Mouse (Mus musculus) heart, postnatal 0 days (tissue): ENCODE data around the gene Bco1. TPM values are rescaled to one million over a fixed set of nuclear protein-coding genes. Genes with fewer than 3 reads are reported as not detected.

Source experiments
- ATAC-seq: fragments of 200-750 bp; cut with Nextera tagmentation; 2 replicates; pipeline ENCODE4 v1.8.0; 2017; ENCODE audit warnings: low read depth, moderate number of reproducible peaks, moderate library complexity; ENCODE audit not compliant: insufficient read depth
- DNase-seq: peaks from one replicate; pipeline ENCODE4 v3.0.0-alpha.2; 2016; ENCODE audit warnings: low spot score
- H3K27ac ChIP-seq: fragments of 300-500 bp; sonication (generic); 2 replicates; pipeline ENCODE4 v1.5.1; 2014; ENCODE audit warnings: low read depth, mild to moderate bottlenecking
- H3K27me3 ChIP-seq: fragments of 300-500 bp; sonication (generic); 2 replicates; pipeline ENCODE4 v1.6.1; 2014; ENCODE audit warnings: low read length, mixed read lengths; ENCODE audit not compliant: control insufficient read depth, insufficient read depth
- H3K36me3 ChIP-seq: fragments of 300-500 bp; sonication (generic); replicated peaks from 2 replicates; pipeline ENCODE4 v1.6.1; 2014; ENCODE audit warnings: low read length, mixed read lengths; ENCODE audit not compliant: control insufficient read depth, insufficient read depth
- H3K4me1 ChIP-seq: fragments of 300-500 bp; sonication (generic); 2 replicates; pipeline ENCODE4 v1.6.1; 2014; ENCODE audit warnings: antibody characterized with exemption; ENCODE audit not compliant: control insufficient read depth, insufficient read depth
- H3K4me2 ChIP-seq: fragments of 300-500 bp; sonication (generic); 2 replicates; pipeline ENCODE4 v1.6.1; 2014; ENCODE audit warnings: low read depth, mild to moderate bottlenecking, low read length, moderate library complexity
- H3K4me3 ChIP-seq: fragments of 300-500 bp; sonication (generic); 2 replicates; pipeline ENCODE4 v1.5.1; 2014; ENCODE audit warnings: low read depth, low read length
- H3K9ac ChIP-seq: fragments of 300-500 bp; sonication (generic); replicated peaks from 2 replicates; pipeline ENCODE4 v1.6.1; 2014; ENCODE audit warnings: low read depth, low read length, mixed read lengths
- H3K9me3 ChIP-seq: fragments of 300-500 bp; sonication (generic); replicated peaks from 2 replicates; pipeline ENCODE4 v1.6.1; 2016; ENCODE audit warnings: low read length; ENCODE audit not compliant: control insufficient read depth
- CTCF ChIP-seq: IDR thresholded peaks from 2 replicates; pipeline ENCODE4 v1.5.1; 2016; ENCODE audit warnings: antibody characterized with exemption, control low read depth, low read depth
- EP300 ChIP-seq: IDR thresholded peaks from 2 replicates; pipeline ENCODE4 v1.6.1; 2016; ENCODE audit warnings: antibody characterized with exemption, low read depth
- WGBS: fragments of 180-500 bp; shearing (Covaris S2); extraction: QIAGEN DNeasy Blood & Tissue Kit; methylation state at CpG from one replicate; pipeline ENCODE4 v1.1.7; 2014; 5-methylcytosine and 5-hydroxymethylcytosine counted together
- polyA plus RNA-seq: library from polyadenylated mRNA; unstranded; fragments of >200 nt; fragmentation: Nextera tagmentation; extraction: Ambion mirVana; gene quantifications from 2 replicates; pipeline ENCODE4 v1.2.1, GENCODE M21; 2015
- total RNA-seq: library from RNA; depleted of rRNA; stranded (reverse); fragments of >200 nt; gene quantifications from 2 replicates; pipeline ENCODE4 v1.2.3, GENCODE M21; 2014; ENCODE audit warnings: low replicate concordance

Bco1 gene
- total and polyA plus RNA-seq, 2 experiments from 2014 or later = not detected

GRCm38 (mm10) chr8:117127063-117127462 lies 31.4 kb downstream of the Bco1 start:
- TF ChIP-seq EP300 (no peak), CTCF (no peak)
- H3K4me3 ChIP-seq = no peak overlapping the region
- no peak overlapping the region for H3K27ac ChIP-seq
- DNase-seq (no peak), ATAC-seq (no peak)
- no peak overlapping the region for H3K9ac ChIP-seq
- WGBS = 79% methylated on average over 8 of the region's 8 CpGs
- H3K4me2 ChIP-seq = no peak overlapping the region
- no peaks in the 10 kb centered on the region for H3K4me1 ChIP-seq
- H3K9me3 ChIP-seq = no peaks in the 10 kb centered on the region
- H3K27me3 ChIP-seq = no peaks in the 10 kb centered on the region
- no peaks in the 10 kb centered on the region for H3K36me3 ChIP-seq

DNA sequence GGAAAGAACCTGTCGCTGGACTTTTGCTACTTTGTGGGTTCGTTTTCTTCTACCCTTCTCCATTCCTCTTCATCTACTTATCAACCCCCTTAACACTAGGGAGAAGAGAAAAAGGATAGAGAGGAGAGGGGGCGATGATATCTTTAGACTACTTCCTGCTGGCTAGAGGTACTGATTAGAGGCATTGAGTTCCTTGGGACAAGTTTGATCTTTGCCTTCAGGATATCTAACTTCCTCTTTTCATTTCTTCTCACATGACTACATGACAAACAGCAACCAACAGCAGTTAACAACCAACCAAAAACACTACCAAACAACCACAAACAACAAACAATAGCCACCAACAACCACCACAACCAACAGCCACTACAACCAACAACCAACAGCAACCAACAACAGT lies 38.0 kb downstream of the Bco1 start:
- no peak overlapping the region for H3K27ac ChIP-seq
- H3K9ac ChIP-seq = no peak overlapping the region
- TF ChIP-seq CTCF (no peak), EP300 (no peak)
- peaks cover 7% of the 10 kb centered on the region; the same call in 1 of the 2 replicates for H3K4me1 ChIP-seq
- H3K9me3 ChIP-seq = no peaks in the 10 kb centered on the region
- H3K4me3 ChIP-seq = no peak overlapping the region
- 75% methylated on average over 3 of the region's 3 CpGs for WGBS
- no peaks in the 10 kb centered on the region for H3K36me3 ChIP-seq
- H3K27me3 ChIP-seq = no peaks in the 10 kb centered on the region
- no peak for ATAC-seq
- H3K4me2 ChIP-seq = no peak overlapping the region
- no peak for DNase-seq

GRCm38 (mm10) chr8:117136351-117136750 lies 40.7 kb downstream of the Bco1 start:
- Histone ChIP-seq H3K9me3 (no peaks in the 10 kb centered on the region), H3K4me2 (no peak overlapping the region), H3K4me1 (peaks cover 7% of the 10 kb centered on the region; the same call in 1 of the 2 replicates), H3K4me3 (no peak overlapping the region), H3K27ac (no peak overlapping the region), H3K9ac (no peak overlapping the region), H3K27me3 (no peaks in the 10 kb centered on the region), H3K36me3 (no peaks in the 10 kb centered on the region)
- no peak for TF ChIP-seq EP300
- TF ChIP-seq CTCF = no peak
- no peak for DNase-seq
- 20% methylated on average over 4 of the region's 4 CpGs for WGBS
- ATAC-seq = no peak

DNA sequence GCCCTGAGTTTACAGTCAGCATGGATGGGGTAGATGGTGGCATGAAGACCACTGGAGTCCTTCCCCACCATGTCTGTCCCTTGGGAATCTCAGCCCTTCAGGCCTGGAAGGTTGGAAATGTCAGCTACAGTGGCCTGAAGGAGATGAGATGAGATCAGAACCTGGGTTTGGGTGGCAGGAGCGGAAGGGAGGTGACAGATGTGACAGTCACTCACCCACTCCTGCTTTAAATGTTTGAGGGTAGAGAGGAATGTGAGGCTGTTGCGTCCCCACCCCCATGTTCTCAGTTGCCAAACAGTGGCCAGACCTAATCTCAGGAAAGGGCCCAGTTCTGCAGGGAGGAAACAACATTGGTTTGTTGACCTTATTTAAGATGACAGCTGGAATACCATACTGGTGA lies 41.1 kb downstream of the Bco1 start:
- 19% methylated on average over 2 of the region's 2 CpGs for WGBS
- H3K27me3 ChIP-seq = no peaks in the 10 kb centered on the region
- H3K27ac ChIP-seq = no peak overlapping the region
- H3K4me2 ChIP-seq = no peak overlapping the region
- H3K36me3 ChIP-seq = no peaks in the 10 kb centered on the region
- no peak overlapping the region for H3K9ac ChIP-seq
- H3K4me3 ChIP-seq = no peak overlapping the region
- ATAC-seq (no peak), DNase-seq (no peak)
- H3K4me1 ChIP-seq = peaks cover 7% of the 10 kb centered on the region; the same call in 1 of the 2 replicates
- no peak for TF ChIP-seq CTCF
- no peak for TF ChIP-seq EP300
- no peaks in the 10 kb centered on the region for H3K9me3 ChIP-seq

DNA sequence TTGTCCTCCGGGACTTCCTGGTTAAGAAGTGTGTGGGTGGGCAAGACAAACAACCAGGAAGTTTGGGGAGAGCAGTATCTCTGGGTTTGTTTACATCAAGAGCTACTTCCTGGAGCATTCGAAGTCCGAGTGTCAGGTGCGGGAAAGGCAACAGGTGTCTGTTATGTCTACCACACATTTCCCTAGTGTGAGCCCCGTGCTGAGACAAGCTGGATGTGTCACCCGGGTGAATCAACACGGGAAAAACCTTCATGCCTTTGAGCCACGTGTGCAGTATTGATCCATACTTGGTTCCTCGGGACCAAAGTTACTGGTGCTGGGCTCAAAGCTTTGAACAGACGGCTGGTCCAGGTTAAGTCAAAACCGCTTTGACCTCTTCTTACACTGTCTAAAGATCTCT lies 41.7 kb downstream of the Bco1 start:
- Histone ChIP-seq H3K4me3 (no peak overlapping the region), H3K27ac (no peak overlapping the region), H3K4me2 (no peak overlapping the region), H3K4me1 (peaks cover 7% of the 10 kb centered on the region; the same call in 1 of the 2 replicates), H3K9me3 (no peaks in the 10 kb centered on the region), H3K27me3 (no peaks in the 10 kb centered on the region), H3K9ac (no peak overlapping the region), H3K36me3 (no peaks in the 10 kb centered on the region)
- WGBS = 40% methylated on average over 11 of the region's 11 CpGs
- TF ChIP-seq EP300 = no peak
- no peak for TF ChIP-seq CTCF
- ATAC-seq (no peak), DNase-seq (no peak)

GRCm38 (mm10) chr8:117148520-117148919 lies 52.9 kb downstream of the Bco1 start:
- 93% methylated on average over 6 of the region's 6 CpGs for WGBS
- Histone ChIP-seq H3K4me2 (no peak overlapping the region), H3K4me1 (no peaks in the 10 kb centered on the region), H3K36me3 (no peaks in the 10 kb centered on the region), H3K9me3 (no peaks in the 10 kb centered on the region), H3K27me3 (no peaks in the 10 kb centered on the region), H3K9ac (no peak overlapping the region), H3K27ac (no peak overlapping the region), H3K4me3 (no peak overlapping the region)
- no peak for DNase-seq
- ATAC-seq = no peak
- TF ChIP-seq CTCF = 0 out of 2 replicates have a peak, but pooled peaks have one; percentile 9
- no peak for TF ChIP-seq EP300
